Mouse (Mus musculus): Measurements from ENCODE around the gene Hgfac. TPM values are rescaled to one million over a fixed set of nuclear protein-coding genes. Genes with fewer than 3 reads are reported as not detected.

Hgfac gene
- polyA plus RNA-seq, 1 experiment: 0.26 TPM

- H3K27me3 ChIP-seq (ENCODE audit: control insufficient read depth, insufficient read depth, insufficient read length): no peaks in the 10 kb centered on the region
- no peak overlapping the region for H3K4me2 ChIP-seq (ENCODE audit: low read depth)
- no peak overlapping the region for H3K4me3 ChIP-seq
- H3K36me3 ChIP-seq (ENCODE audit: control insufficient read depth, insufficient read depth): peaks cover 30% of the 10 kb centered on the region
- TF ChIP-seq POLR2AphosphoS2 (IDR thresholded peaks at IDR 0.05; ENCODE audit: insufficient read length, low read depth) (no peak), TCF3 (IDR thresholded peaks at IDR 0.05; ENCODE audit: insufficient read length, low read depth) (no peak), CEBPB (IDR thresholded peaks at IDR 0.05; ENCODE audit: insufficient read depth, poor library complexity, severe bottlenecking) (no peak), TCF12 (IDR thresholded peaks at IDR 0.05; ENCODE audit: insufficient read depth, poor library complexity, severe bottlenecking) (no peak), MYOD1 (IDR thresholded peaks at IDR 0.05; ENCODE audit: control insufficient read depth in 1 of 3, insufficient read length in 2 of 3, low read depth in 2 of 3) (no peak), MYOG (IDR thresholded peaks at IDR 0.05; ENCODE audit: control insufficient read depth in 1 of 3, insufficient read depth in 1 of 3, insufficient read length in 2 of 3, low read depth in 2 of 3) (no peak), USF1 (IDR thresholded peaks at IDR 0.05; ENCODE audit: low read depth) (no peak), POLR2A (IDR thresholded peaks at IDR 0.05; ENCODE audit: insufficient read length, low read depth) (no peak), REST (IDR thresholded peaks at IDR 0.05; ENCODE audit: insufficient read depth, insufficient read length) (no peak), SRF (IDR thresholded peaks at IDR 0.05; ENCODE audit: control insufficient read depth, insufficient read length, low read depth) (no peak), E2F4 (IDR thresholded peaks at IDR 0.05; ENCODE audit: insufficient read depth) (no peak), MAX (IDR thresholded peaks at IDR 0.05; ENCODE audit: low read depth) (no peak)
- H3ac ChIP-seq (ENCODE audit: control insufficient read depth, insufficient read length): no peak overlapping the region
- H3K79me2 ChIP-seq (ENCODE audit: control insufficient read depth, insufficient read depth): no peaks in the 10 kb centered on the region
Measured at GRCm38 (mm10) chr5:35029755-35030154, 11.6 kb upstream of the Hgfac start.

- Histone ChIP-seq H3K36me3 (ENCODE audit: control insufficient read depth, insufficient read depth) (peaks cover 10% of the 10 kb centered on the region), H3ac (ENCODE audit: control insufficient read depth, insufficient read length) (no peak overlapping the region), H3K4me3 (no peak overlapping the region), H3K79me2 (ENCODE audit: control insufficient read depth, insufficient read depth) (no peaks in the 10 kb centered on the region), H3K4me2 (ENCODE audit: low read depth) (no peak overlapping the region), H3K27me3 (ENCODE audit: control insufficient read depth, insufficient read depth, insufficient read length) (no peaks in the 10 kb centered on the region)
- TF ChIP-seq MAX (IDR thresholded peaks at IDR 0.05; ENCODE audit: low read depth): no peak
- TF ChIP-seq POLR2A (IDR thresholded peaks at IDR 0.05; ENCODE audit: insufficient read length, low read depth): no peak
- no peak for TF ChIP-seq MYOG (IDR thresholded peaks at IDR 0.05; ENCODE audit: control insufficient read depth in 1 of 3, insufficient read depth in 1 of 3, insufficient read length in 2 of 3, low read depth in 2 of 3)
- no peak for TF ChIP-seq TCF12 (IDR thresholded peaks at IDR 0.05; ENCODE audit: insufficient read depth, poor library complexity, severe bottlenecking)
- TF ChIP-seq USF1 (IDR thresholded peaks at IDR 0.05; ENCODE audit: low read depth): no peak
Measured at GRCm38 (mm10) chr5:35033068-35033467, 8.2 kb upstream of the Hgfac start.

DNA sequence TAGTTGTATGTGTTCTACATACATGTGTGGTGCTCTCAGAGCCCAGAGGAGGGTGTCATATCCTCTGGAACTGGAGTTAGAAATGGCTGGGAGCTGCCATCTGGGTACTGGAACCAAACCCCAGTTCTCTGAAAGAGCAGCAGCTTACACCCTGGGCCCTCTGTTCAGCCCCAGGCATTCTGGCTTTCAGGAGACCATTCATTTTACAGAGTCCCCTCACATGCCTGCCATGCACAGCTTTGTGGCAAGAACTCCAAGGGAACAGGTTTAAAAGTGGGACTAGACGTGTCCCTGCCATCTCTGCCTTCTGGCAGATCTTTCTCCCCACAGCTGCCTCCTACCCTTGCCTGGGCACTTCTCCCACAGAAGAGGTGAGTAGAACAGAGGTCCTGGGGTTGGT is 7.7 kb upstream of the Hgfac start:
- H3K4me3 ChIP-seq: no peak overlapping the region
- TF ChIP-seq TCF3 (IDR thresholded peaks at IDR 0.05; ENCODE audit: insufficient read length, low read depth) (no peak), MYOG (IDR thresholded peaks at IDR 0.05; ENCODE audit: control insufficient read depth in 1 of 3, insufficient read depth in 1 of 3, insufficient read length in 2 of 3, low read depth in 2 of 3) (no peak), E2F4 (IDR thresholded peaks at IDR 0.05; ENCODE audit: insufficient read depth) (no peak), USF1 (IDR thresholded peaks at IDR 0.05; ENCODE audit: low read depth) (no peak), SRF (IDR thresholded peaks at IDR 0.05; ENCODE audit: control insufficient read depth, insufficient read length, low read depth) (no peak), MAX (IDR thresholded peaks at IDR 0.05; ENCODE audit: low read depth) (no peak), POLR2AphosphoS2 (IDR thresholded peaks at IDR 0.05; ENCODE audit: insufficient read length, low read depth) (no peak), CEBPB (IDR thresholded peaks at IDR 0.05; ENCODE audit: insufficient read depth, poor library complexity, severe bottlenecking) (no peak), REST (IDR thresholded peaks at IDR 0.05; ENCODE audit: insufficient read depth, insufficient read length) (no peak), TCF12 (IDR thresholded peaks at IDR 0.05; ENCODE audit: insufficient read depth, poor library complexity, severe bottlenecking) (no peak), POLR2A (IDR thresholded peaks at IDR 0.05; ENCODE audit: insufficient read length, low read depth) (no peak), MYOD1 (IDR thresholded peaks at IDR 0.05; ENCODE audit: control insufficient read depth in 1 of 3, insufficient read length in 2 of 3, low read depth in 2 of 3) (no peak)
- H3K4me2 ChIP-seq (ENCODE audit: low read depth): no peak overlapping the region
- H3K79me2 ChIP-seq (ENCODE audit: control insufficient read depth, insufficient read depth): no peaks in the 10 kb centered on the region
- H3K36me3 ChIP-seq (ENCODE audit: control insufficient read depth, insufficient read depth): peaks cover 10% of the 10 kb centered on the region
- H3ac ChIP-seq (ENCODE audit: control insufficient read depth, insufficient read length): no peak overlapping the region
- H3K27me3 ChIP-seq (ENCODE audit: control insufficient read depth, insufficient read depth, insufficient read length): no peaks in the 10 kb centered on the region

- Histone ChIP-seq H3K4me3 (no peak overlapping the region), H3K36me3 (ENCODE audit: control insufficient read depth, insufficient read depth) (peaks cover 3% of the 10 kb centered on the region)
Measured at GRCm38 (mm10) chr5:35035141-35035540, 6.2 kb upstream of the Hgfac start.

More at GRCm38 (mm10) chr5:35035141-35035540, 6.2 kb upstream of the Hgfac start:
- TF ChIP-seq USF1 (IDR thresholded peaks at IDR 0.05; ENCODE audit: low read depth): no peak
- no peak for TF ChIP-seq POLR2AphosphoS2 (IDR thresholded peaks at IDR 0.05; ENCODE audit: insufficient read length, low read depth)
- no peak for TF ChIP-seq E2F4 (IDR thresholded peaks at IDR 0.05; ENCODE audit: insufficient read depth)
- no peak for TF ChIP-seq TCF3 (IDR thresholded peaks at IDR 0.05; ENCODE audit: insufficient read length, low read depth)
- no peak for TF ChIP-seq MAX (IDR thresholded peaks at IDR 0.05; ENCODE audit: low read depth)
- TF ChIP-seq MYOD1 (IDR thresholded peaks at IDR 0.05; ENCODE audit: control insufficient read depth in 1 of 3, insufficient read length in 2 of 3, low read depth in 2 of 3): no peak
- no peak for TF ChIP-seq POLR2A (IDR thresholded peaks at IDR 0.05; ENCODE audit: insufficient read length, low read depth)
- TF ChIP-seq SRF (IDR thresholded peaks at IDR 0.05; ENCODE audit: control insufficient read depth, insufficient read length, low read depth): no peak
- no peak for TF ChIP-seq REST (IDR thresholded peaks at IDR 0.05; ENCODE audit: insufficient read depth, insufficient read length)
- no peak for TF ChIP-seq TCF12 (IDR thresholded peaks at IDR 0.05; ENCODE audit: insufficient read depth, poor library complexity, severe bottlenecking)
- TF ChIP-seq CEBPB (IDR thresholded peaks at IDR 0.05; ENCODE audit: insufficient read depth, poor library complexity, severe bottlenecking): no peak
- TF ChIP-seq MYOG (IDR thresholded peaks at IDR 0.05; ENCODE audit: control insufficient read depth in 1 of 3, insufficient read depth in 1 of 3, insufficient read length in 2 of 3, low read depth in 2 of 3): no peak
- H3K79me2 ChIP-seq (ENCODE audit: control insufficient read depth, insufficient read depth): no peaks in the 10 kb centered on the region
- no peaks in the 10 kb centered on the region for H3K27me3 ChIP-seq (ENCODE audit: control insufficient read depth, insufficient read depth, insufficient read length)
- H3ac ChIP-seq (ENCODE audit: control insufficient read depth, insufficient read length): no peak overlapping the region
- H3K4me2 ChIP-seq (ENCODE audit: low read depth): no peak overlapping the region
